Mouse (Mus musculus) lung, adult 2 months (tissue): ENCODE data around the gene Tjp3.

Experiments used
- CTCF ChIP-seq: fragments of 200-500 bp; IDR thresholded peaks from 2 replicates; pipeline ENCODE4 v1.5.1; 2011; ENCODE audit warnings: mild to moderate bottlenecking, low read length, control low read depth; ENCODE audit not compliant: insufficient read depth
- POLR2A ChIP-seq: fragments of 200-500 bp; IDR thresholded peaks from 2 replicates; pipeline ENCODE4 v1.6.1; 2011; ENCODE audit warnings: low read depth, mild to moderate bottlenecking, control low read depth, low read length, borderline replicate concordance; ENCODE audit errors: extremely low read depth

DNA sequence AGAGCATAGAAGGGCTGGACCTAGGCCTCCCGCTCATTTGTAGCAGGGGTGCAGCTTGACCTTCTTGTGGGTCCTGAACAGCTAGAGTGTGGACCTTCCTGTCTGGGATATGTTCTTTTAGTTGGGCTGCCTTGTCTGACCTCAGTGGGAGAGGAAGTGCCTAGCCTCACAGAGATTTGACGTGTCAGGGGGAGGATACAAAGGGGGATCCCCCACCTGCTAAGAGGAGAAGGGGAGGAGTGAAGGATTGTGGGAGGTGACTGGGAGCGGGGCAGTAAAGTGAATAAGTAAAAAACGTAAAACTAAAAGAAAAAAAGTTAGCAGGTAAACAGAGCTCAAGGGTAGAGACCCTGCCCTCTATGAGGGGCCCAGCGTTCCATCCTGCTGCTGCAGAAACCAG lies 18.2 kb upstream of the Tjp3 start:
- TF ChIP-seq CTCF (no peak), POLR2A (no peak)
